Mouse (Mus musculus): ENCODE results near the gene Tle6.

The Tle6 gene

GRCm38 (mm10) chr10:81592631-81593030, 8.2 kb downstream of the Tle6 start:
- in situ Hi-C loops (cut with MboI), result no loop called here

- in situ Hi-C loops (cut with MboI), result no loop called here
Observed at GRCm38 (mm10) chr10:81591846-81592245, 9.0 kb downstream of the Tle6 start.

- in situ Hi-C loops (cut with MboI), result no loop called here
Observed at GRCm38 (mm10) chr10:81588739-81589138, 12.1 kb downstream of the Tle6 start.

- in situ Hi-C loops (cut with MboI), result no loop called here
Observed at GRCm38 (mm10) chr10:81583347-81583746, 17.5 kb downstream of the Tle6 start.

DNA sequence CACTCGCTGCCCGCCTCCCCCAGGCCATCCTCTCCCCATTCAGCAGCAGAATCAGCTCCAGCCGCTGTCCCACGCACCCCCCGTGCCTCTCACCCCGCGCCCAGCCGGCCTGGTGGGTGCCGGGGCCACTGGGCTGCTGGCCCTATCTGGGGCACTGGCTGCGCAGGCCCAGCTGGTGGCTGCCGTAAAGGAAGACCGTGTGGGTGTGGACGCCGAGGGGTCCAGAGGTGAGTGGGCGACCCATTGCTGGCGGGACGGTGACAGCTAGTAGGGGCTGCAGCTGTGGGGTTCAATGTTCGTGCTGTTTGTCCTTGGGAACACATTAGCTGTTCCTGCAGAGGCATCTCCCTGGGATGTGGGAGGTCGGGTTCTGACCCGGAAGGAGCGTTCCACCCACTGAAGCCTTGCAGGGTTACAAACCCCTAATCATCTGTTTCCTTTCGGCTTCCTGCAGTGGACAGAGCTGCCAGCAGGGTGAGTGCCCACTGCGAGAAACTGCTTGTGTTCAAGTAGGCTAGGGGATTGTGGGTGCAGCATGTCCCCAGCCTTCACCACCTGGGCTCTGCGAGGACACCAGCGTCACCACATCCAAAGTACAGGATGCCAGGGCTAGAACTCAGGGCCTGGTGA, 20.3 kb downstream of the Tle6 start:
- in situ Hi-C loops (cut with MboI), result no loop called here

GRCm38 (mm10) chr10:81579967-81580366, 20.9 kb downstream of the Tle6 start:
- in situ Hi-C loops (cut with MboI), result no loop called here

- in situ Hi-C loops (cut with MboI), result no loop called here
Observed at GRCm38 (mm10) chr10:81575695-81576094, 25.2 kb downstream of the Tle6 start.

- in situ Hi-C loops (cut with MboI), result no loop called here
Observed at GRCm38 (mm10) chr10:81575208-81575631, 25.7 kb downstream of the Tle6 start.

DNA sequence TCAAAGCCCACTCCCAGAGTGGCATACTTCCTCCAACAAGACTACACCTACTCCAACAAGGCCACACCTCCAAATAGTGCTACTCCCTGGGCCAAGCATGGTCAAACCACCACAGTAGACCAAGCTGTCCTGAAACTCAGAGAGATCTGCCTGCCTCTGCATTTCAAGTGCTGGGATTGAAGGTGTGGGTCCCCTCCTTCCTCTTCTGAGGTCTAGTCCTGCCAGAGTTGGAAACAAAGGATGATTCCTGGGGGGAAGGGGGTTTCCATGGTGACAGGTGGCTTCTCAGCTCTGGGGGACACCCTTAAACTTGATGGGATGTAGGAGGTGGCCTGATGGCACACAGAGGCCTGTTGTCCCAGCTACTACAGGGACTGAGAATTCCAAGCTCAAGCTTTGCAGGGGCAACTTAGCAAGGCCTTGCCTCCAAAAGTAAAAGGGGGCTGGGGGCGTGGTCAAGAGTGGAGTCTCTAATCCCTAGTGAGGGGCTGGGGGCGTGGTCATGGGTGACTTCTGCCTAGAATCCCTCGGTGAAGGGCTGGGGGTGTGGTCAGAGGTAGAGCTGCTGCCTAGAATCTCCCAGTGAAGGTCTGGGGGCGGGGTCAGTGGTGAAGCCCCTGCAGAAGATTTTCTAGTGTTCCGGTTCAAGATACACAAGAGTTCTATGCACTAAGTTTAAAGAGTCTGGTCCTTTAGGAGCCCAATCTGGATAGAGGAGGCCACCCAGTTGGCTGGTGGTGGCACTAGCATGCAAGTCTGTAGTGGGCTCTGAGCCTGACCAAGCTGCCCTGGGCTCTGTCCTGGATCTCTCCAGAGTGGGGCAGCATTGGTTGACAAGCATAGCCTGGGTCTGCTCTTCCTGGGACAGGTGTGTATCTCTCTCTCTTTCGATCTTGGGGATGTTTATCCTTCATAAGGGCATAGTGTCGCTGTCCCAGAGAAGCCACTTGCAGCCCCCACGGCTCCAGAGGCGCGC, 26.5 kb downstream of the Tle6 start, which contains the start of gene Tle2:
Gene Tle2, plus strand, starts transcription at position 481 of the 976 bp plus-strand sequence.
- in situ Hi-C loops (cut with MboI), result no loop called here

- in situ Hi-C loops (cut with MboI), result no loop called here
Observed at GRCm38 (mm10) chr10:81572975-81573374, 27.9 kb downstream of the Tle6 start.

DNA sequence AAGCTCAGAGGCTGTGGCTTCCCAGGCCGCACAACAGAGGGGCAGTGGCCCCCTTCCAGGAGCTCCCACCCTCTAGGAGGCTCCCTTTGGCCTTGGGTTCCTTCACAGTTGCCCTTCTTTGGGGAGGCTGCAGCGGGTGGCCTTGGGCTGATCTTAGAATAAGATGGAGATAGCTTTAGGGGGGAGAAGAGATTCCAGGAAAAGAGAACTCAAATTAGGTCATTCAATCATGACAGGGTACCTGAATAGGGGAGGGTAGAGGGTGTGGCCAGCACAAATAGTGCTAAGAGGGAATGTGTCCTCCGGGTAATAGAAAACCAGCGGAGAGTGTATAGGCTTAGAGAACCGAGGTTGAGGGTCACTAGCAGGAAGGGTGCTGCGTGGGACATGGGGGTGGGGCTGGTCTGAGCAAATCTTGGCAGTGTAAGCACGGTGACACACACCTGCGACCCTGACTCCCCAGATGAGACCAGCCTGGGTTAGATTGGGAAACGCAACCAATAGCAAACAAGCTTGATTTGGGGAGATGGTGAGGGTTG, 28.7 kb downstream of the Tle6 start:
- in situ Hi-C loops (cut with MboI), result no loop called here

DNA sequence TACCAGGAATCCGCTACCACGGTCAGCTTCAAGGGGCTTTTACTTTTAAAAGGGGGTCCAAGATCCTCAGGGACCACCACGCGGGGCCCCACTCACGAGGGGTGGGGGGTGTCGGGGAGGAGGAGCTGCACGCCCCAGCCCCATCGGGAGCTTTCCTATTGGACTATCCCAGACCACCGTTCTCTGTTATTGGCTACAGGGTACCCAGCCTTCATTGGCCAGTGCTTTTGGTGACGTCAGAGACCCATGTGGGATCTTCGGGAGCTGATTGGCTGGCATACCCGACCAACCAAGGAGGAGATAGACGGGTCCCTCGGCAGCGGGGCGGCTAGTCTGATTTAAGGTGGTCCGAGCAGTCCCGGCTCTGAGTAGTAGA, 29.4 kb downstream of the Tle6 start:
- in situ Hi-C loops (cut with MboI), result no loop called here

GRCm38 (mm10) chr10:81570831-81571500, 29.9 kb downstream of the Tle6 start:
- in situ Hi-C loops (cut with MboI), result no loop called here

GRCm38 (mm10) chr10:81570238-81570800, 30.6 kb downstream of the Tle6 start:
- in situ Hi-C loops (cut with MboI), result no loop called here

DNA sequence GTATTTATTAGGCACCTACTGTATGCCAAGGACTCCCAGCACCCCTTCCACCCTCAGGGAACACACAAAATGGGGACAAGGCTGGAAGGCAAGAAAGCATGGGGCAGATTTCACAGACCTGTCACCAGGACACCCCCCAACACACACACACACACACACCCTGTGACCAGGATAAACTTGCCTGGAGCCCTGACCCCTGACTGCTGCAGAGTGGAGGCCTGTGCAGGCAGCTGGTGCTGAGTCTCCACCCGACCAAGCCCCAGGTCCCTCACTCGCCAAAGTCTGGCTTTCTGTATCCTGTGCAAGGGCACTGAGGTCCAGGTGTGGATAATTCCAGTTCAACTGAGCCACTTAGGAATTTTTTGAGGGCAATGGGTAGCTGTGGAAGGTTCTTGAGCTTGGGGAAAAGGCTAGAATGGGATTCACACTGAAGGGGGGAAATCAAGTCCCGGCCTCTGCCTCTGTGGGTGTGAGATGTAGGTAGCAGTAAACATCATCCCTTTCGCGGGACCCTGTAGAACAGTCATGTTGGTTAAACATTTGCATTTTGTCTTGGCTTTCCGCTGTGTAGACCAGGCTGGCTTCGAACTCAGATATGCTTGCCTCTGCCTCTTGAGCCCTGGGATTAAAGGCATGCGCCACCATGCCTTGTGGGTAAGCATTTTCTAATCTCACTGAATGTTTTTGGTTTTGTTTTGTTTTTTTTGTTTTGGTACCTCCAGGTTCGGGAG, 31.2 kb downstream of the Tle6 start:
- in situ Hi-C loops (cut with MboI), result loop anchor here (5.0 kb wide), 1 partner anchor 33 kb away; the partner anchor contains the start of gene Tle6

DNA sequence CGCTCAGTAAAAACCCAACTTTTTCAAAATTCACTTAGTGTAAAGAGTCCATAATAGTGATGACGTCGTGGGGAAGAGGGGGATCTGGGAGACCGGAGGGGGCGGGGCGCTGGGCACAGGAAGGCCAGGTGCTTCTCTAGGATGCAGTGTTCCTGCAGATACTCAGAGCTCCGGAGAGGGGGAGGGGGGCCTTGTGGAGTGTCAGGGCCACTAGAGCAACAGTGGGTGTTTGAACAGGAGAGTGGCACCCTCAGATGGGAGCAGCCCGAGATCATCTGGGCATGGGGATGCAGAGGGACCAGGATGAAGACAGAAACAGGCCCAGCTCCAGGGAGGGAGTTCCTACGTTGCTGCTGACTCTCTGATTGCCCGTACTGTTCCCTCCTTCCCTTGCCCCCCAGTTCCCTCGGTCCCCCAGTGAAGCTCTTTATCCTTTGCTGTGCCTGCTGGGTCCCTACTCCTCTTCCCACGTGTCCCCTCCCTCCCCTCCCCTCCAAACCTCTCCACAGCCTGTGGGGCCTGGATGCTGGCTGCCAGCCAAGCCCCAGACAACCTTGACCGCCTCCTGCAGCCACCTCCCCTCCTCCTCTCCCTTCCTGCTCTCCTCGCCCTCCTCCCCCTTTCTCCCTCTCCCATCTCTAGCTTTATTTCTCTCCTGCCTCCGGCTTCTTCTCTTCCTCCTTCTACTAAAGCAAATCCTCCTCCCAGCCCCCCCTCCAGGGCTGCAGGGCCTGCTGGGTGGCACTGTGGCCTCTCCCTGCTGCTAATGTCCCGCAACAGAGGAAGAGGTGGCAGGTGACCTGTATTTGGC, 32.3 kb downstream of the Tle6 start:
- in situ Hi-C loops (cut with MboI), result loop anchor here (5.0 kb wide), 1 partner anchor 34 kb away; the partner anchor contains the start of gene Tle6

- in situ Hi-C loops (cut with MboI), result loop anchor here (5.0 kb wide), 1 partner anchor 37 kb away; the partner anchor contains the start of gene Tle6
Observed at GRCm38 (mm10) chr10:81565257-81566228, 35.3 kb downstream of the Tle6 start.

GRCm38 (mm10) chr10:81564734-81565133, 36.1 kb downstream of the Tle6 start:
- in situ Hi-C loops (cut with MboI), result loop anchor here (5.0 kb wide), 1 partner anchor 38 kb away; the partner anchor contains the start of gene Tle6

- in situ Hi-C loops (cut with MboI), result no loop called here
Observed at GRCm38 (mm10) chr10:81564216-81564615, 36.7 kb downstream of the Tle6 start.

All from mature B cell (primary cell).